Mouse (Mus musculus): ENCODE data around the gene Slamf7. TPM values are rescaled to one million over a fixed set of nuclear protein-coding genes. Genes with fewer than 3 reads are reported as not detected.

Gene Slamf7
- polyA plus RNA-seq, 1 experiment from 2014 or later, result 0.29 TPM

GRCm38 (mm10) chr1:171606656-171607055, 46.2 kb downstream of the Slamf7 start:
- Histone ChIP-seq H3K36me3 (no peaks in the 10 kb centered on the region), H3K4me2 (no peak overlapping the region), H3K9me3 (no peaks in the 10 kb centered on the region), H3K27ac (no peak overlapping the region), H3K4me1 (no peaks in the 10 kb centered on the region), H3K4me3 (no peak overlapping the region), H3K27me3 (no peaks in the 10 kb centered on the region), H3K9ac (no peak overlapping the region)
- ATAC-seq (ENCODE audit: borderline replicate concordance, extremely low read depth, low FRiP score, low TSS enrichment), result no peak
- 71% methylated on average over 3 of the region's 3 CpGs for WGBS

- no peaks in the 10 kb centered on the region for H3K4me1 ChIP-seq
- no peak overlapping the region for H3K4me2 ChIP-seq
- no peaks in the 10 kb centered on the region for H3K27me3 ChIP-seq
- H3K4me3 ChIP-seq, result no peak overlapping the region
- no peak overlapping the region for H3K27ac ChIP-seq
- no peaks in the 10 kb centered on the region for H3K36me3 ChIP-seq
- no peak overlapping the region for H3K9ac ChIP-seq
- ATAC-seq (ENCODE audit: borderline replicate concordance, extremely low read depth, low FRiP score, low TSS enrichment), result no peak
- WGBS, result 75% methylated on average over 3 of the region's 3 CpGs
- H3K9me3 ChIP-seq, result no peaks in the 10 kb centered on the region
Observed at GRCm38 (mm10) chr1:171604686-171605085, 48.1 kb downstream of the Slamf7 start.

DNA sequence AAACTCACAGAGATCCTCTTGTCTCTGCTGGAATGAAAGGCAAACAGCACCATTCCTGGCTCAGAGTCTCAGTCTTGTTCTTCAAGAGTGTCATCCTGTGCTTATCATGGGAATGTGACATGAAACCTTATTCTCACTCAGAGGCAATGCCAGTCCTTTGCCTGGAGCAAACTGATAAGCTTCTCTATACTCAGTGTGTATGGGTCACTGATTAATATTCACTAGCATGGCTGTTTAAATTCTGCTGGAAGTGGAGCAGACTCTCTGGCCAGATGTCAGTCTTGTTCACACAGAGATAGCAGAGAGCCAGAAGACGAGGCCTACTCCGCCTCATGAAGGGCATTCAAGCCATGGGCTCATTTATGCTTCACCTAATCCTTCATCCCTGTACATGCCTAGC, 68.3 kb downstream of the Slamf7 start:
- H3K36me3 ChIP-seq, result no peaks in the 10 kb centered on the region
- no peaks in the 10 kb centered on the region for H3K9me3 ChIP-seq
- no peak overlapping the region for H3K4me3 ChIP-seq
- H3K9ac ChIP-seq, result no peak overlapping the region
- no peaks in the 10 kb centered on the region for H3K27me3 ChIP-seq
- no peak overlapping the region for H3K27ac ChIP-seq
- H3K4me2 ChIP-seq, result no peak overlapping the region
- no peak for ATAC-seq (ENCODE audit: borderline replicate concordance, extremely low read depth, low FRiP score, low TSS enrichment)
- H3K4me1 ChIP-seq, result no peaks in the 10 kb centered on the region
- 64% methylated on average over 2 of the region's 2 CpGs for WGBS

Small RNA genes within 50 kb of the gene (microRNA-seq; reads per million reads assigned to microRNA genes)
- gene Mir7683, result not detected

Other genes starting within 250 kb of the Slamf7 start
- 72.9 and 85.7 TPM in 2 replicates for gene Usf1, start 241.7 kb downstream of the Slamf7 start, polyA plus RNA-seq (2015; fragmentation: Nextera tagmentation; extraction: Ambion mirVana)
- gene Tstd1, start 234.2 kb downstream of the Slamf7 start, polyA plus RNA-seq (2015; fragmentation: Nextera tagmentation; extraction: Ambion mirVana), result 6.4 and 7.5 TPM in 2 replicates
- gene F11r, start 215.5 kb downstream of the Slamf7 start, polyA plus RNA-seq (2015; fragmentation: Nextera tagmentation; extraction: Ambion mirVana), result 102 and 115 TPM in 2 replicates
- 12.8 and 13.0 TPM in 2 replicates for gene Alyref2, start 149.6 kb downstream of the Slamf7 start, polyA plus RNA-seq (2015; fragmentation: Nextera tagmentation; extraction: Ambion mirVana)
- gene Itln1, start 117.7 kb downstream of the Slamf7 start, polyA plus RNA-seq (2015; fragmentation: Nextera tagmentation; extraction: Ambion mirVana), result not detected in 2 replicates
- gene Cd244a, start 93.8 kb downstream of the Slamf7 start, polyA plus RNA-seq (2015; fragmentation: Nextera tagmentation; extraction: Ambion mirVana), result 0.43 and 0.57 TPM in 2 replicates
- 0.36 and 0.86 TPM in 2 replicates for gene Ly9, start 45.6 kb downstream of the Slamf7 start, polyA plus RNA-seq (2015; fragmentation: Nextera tagmentation; extraction: Ambion mirVana)
- gene Cd48, start 29.0 kb upstream of the Slamf7 start, polyA plus RNA-seq (2015; fragmentation: Nextera tagmentation; extraction: Ambion mirVana), result 2.9 and 5.1 TPM in 2 replicates
- gene Slamf1, start 114.1 kb upstream of the Slamf7 start, polyA plus RNA-seq (2015; fragmentation: Nextera tagmentation; extraction: Ambion mirVana), result 0.45 and 0.59 TPM in 2 replicates
- 1.7 and 2.1 TPM in 2 replicates for gene Cd84, start 186.7 kb upstream of the Slamf7 start, polyA plus RNA-seq (2015; fragmentation: Nextera tagmentation; extraction: Ambion mirVana)
- gene Gm10521, start 242.6 kb upstream of the Slamf7 start, polyA plus RNA-seq (2015; fragmentation: Nextera tagmentation; extraction: Ambion mirVana), result not detected in 2 replicates